Mouse (Mus musculus) cerebellum, adult 9-10 months (tissue): Measurements from ENCODE around the gene 9630041A04Rik.

Experiments
- DNase-seq: peaks from one replicate; pipeline ENCODE4 v3.0.0; 2022

9630041A04Rik gene

DNA sequence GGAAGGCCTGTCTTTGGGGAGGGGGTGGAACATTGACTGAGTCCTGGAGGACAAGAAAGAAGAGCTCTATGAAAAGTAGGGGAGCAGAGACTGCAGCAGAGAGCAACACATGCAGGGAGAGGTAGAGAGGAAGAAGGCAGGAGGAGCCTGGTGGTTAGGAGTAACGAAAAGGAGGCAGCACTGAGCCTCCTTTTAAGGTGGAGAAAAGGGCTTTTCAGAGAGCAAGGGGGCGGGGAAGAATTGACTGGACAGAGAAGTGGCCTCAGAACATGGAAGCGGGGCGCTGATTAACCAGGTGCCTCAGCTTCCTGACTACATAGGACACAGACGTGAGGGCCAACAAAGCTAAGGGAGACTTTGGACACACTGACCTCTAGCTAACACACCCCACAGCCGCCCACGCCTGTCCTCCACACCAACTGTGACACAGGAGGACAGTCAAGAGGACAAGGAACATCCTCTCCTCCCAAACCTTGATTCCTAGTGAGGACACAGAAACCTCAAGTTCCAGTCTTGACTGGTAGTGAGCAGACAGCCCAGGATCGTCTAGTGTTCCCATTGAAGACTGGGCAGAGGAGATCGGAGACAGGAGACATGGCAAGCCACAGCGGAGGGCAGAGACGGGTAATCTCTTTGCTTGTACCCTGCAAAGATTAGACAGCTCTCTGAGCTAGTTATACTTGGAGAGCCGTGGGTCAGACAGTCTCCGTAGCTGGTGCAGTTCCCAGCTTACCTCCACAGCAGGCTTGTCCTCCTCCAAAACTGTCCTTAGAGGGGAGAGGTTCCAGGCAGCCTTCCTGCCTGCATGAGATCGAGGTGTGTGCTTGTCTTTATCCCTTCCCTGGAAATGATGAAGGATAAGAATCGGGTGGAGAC, at the start of gene 9630041A04Rik:
Gene 9630041A04Rik (plus strand): TSS at position 246 of the 876 bp plus-strand sequence.
- DNase-seq = peak; percentile 22

- DNase-seq = no peak
Measured at GRCm38 (mm10) chr9:101823896-101824295, 37.7 kb upstream of the 9630041A04Rik start.

- DNase-seq = no peak
Measured at GRCm38 (mm10) chr9:101825626-101826025, 36.0 kb upstream of the 9630041A04Rik start.

DNA sequence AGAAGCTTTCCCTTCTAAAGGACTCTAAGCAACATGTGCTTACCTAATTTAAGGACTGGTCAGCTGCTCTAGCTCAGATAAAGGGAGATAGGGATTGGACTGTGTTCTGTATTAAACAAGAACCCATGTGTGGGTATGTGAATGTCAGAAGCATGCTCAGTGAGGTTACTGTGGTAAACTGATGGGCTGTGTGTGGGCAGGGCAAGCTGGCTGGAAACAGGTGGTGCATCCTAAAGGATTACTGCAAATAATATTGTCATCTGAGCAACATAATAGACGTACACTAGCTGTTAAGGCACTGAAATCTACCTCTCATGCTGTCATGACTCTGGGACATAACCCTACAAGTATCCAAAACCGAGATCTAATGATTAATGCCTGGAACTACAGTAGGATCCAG, 28.0 kb upstream of the 9630041A04Rik start:
- DNase-seq = no peak

DNA sequence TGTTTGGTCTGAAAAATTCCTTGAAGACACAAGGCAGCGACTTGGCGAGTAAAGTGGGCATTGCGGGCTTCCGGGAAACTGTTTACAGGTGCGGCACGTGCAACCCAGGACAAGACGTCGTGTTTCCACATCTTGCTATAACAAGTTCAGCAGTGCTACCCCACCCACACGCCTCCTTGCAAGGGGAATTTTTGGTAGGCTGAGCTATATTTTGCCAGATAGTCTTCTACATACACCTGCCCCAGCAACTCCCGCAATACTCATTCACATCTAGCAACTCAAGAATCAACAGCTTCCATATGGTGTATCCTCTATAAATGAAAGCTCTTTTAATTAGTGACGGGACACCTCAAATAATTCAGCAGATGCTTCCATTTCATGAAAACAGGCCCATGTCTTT, 20.5 kb upstream of the 9630041A04Rik start:
- no peak for DNase-seq

GRCm38 (mm10) chr9:101843893-101844292, 17.7 kb upstream of the 9630041A04Rik start:
- DNase-seq = no peak

GRCm38 (mm10) chr9:101845691-101846090, 15.9 kb upstream of the 9630041A04Rik start:
- DNase-seq = no peak

GRCm38 (mm10) chr9:101862481-101863065, 932 bp downstream of the 9630041A04Rik start:
- peak; percentile 92 for DNase-seq

GRCm38 (mm10) chr9:101863130-101863529, 1.5 kb downstream of the 9630041A04Rik start:
- no peak for DNase-seq

DNA sequence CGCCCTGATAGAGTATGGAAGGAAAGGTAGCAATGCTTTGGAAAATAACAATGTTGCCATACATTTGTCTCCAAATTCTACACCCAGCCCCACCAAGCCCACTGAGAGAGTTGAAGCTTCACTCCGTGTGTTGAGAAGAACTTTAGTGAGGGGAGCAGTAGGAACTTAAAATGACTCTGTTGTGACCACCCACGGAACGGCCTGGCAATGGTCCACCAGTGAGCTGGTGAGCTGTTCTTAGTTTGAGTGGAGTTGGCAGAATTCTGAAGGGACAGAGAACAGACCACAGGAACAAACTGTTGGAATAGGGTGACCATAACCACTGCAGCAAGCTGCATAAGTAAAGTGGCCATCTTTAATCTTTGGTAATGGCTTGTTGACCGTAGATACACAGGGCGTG, 7.0 kb downstream of the 9630041A04Rik start:
- DNase-seq = no peak

DNA sequence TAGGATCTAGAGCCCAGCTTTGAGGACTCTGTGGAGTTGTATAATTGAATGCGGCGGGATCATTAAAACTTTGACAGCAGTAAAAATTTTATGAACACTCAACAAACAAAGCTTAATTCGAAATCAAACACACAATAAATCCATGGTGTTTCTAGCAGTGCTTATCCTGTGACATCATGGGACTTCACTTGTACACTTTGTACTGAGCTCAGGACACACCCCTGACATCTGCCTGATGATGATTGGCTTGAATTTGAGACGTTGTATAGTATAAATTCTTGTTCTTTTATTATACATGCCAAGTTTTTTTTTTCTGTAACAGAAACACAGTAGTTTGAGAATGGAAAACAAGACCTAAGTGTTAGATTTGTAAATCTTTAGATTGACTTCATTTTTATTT, 8.4 kb downstream of the 9630041A04Rik start:
- no peak for DNase-seq

GRCm38 (mm10) chr9:101875306-101875705, 13.7 kb downstream of the 9630041A04Rik start:
- DNase-seq = no peak

- no peak for DNase-seq
Measured at GRCm38 (mm10) chr9:101877109-101877987, 15.7 kb downstream of the 9630041A04Rik start.

DNA sequence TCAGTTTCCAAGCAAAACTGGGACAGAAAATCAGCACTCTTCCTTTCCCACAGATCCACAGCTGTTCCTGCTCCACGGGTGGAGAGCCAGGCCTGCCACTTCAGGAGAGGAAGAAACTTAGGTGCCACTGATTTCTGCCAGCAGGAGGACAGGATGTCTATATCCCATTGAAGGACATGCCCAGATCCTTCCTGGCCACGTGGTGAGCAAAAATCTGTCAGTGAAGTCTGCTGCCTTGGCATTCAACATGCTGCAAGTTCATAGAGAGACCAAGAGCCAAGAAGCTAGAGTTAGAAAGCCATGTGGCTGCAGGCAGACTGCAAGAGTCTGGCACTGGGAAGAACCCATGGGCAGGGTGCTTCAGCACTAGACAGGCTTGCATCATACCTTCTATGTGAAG, 21.7 kb downstream of the 9630041A04Rik start:
- DNase-seq = peak; percentile 86

DNA sequence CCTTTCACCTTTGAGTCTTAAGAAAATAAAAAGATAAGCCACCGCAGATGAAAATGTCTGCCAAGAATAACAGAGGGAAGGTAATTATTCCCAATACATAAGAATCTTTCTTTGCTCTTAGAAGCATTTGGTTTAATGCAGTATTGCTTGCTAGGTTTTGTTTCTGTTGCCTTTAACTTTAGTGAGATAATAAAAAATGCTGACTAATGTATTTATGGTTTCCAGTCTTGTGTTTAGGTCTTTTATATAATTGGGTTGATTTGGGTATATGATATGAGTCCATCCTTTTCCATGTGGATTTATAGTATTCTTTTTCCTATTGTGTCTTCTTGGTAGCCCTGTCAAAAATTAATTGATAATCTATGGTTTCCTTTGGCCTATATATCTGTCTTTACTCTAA, 36.2 kb downstream of the 9630041A04Rik start:
- no peak for DNase-seq

DNA sequence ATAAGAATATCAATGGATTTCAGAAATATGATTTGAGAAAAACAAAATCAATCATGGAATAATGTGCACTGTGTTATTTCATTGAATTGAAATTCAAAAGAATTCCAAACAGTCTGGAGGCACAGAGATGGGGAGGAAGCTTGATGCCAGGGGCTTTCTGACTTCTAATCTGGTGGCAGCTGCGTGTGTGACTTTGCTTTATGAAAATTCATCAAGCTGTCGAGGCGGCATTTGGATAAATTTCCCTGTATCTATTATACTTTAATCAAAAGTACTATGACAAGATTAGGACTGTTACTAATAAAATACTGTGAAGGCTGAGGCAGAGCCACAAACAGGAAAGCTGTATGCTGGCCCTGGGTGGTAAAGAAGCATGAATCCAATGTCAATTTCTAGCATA, 41.8 kb downstream of the 9630041A04Rik start:
- DNase-seq = no peak

DNA sequence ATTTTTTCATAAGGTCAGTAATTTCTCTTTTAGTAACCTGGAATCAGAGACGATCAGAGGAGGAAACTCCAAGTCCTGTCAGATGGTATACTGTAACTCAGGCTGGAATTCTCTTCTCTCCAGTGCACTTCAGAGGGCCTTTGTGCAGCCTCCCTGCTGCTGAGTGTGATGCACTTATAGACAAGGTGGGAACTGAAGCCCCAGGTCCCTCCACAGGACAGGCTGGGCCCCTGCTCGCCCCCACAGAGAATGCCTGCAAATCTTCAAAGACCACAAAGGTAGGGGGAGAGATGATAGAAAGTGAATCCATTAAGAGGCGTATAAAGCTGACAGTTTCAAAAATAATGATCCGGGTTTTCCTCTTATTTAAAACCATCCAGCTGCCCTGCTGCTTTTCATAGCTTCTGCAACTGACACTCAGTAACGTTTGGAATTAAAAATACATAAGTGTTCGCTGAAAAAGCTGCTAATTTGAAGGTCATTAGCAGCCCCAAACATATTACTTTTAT, 46.2 kb downstream of the 9630041A04Rik start:
- DNase-seq = no peak

- no peak for DNase-seq
Measured at GRCm38 (mm10) chr9:101908849-101909248, 47.2 kb downstream of the 9630041A04Rik start.

- DNase-seq = no peak
Measured at GRCm38 (mm10) chr9:101909491-101909890, 47.9 kb downstream of the 9630041A04Rik start.

GRCm38 (mm10) chr9:101911176-101911866, 49.7 kb downstream of the 9630041A04Rik start:
- no peak for DNase-seq

GRCm38 (mm10) chr9:101915082-101915481, 53.4 kb downstream of the 9630041A04Rik start:
- no peak for DNase-seq

- DNase-seq = no peak
Measured at GRCm38 (mm10) chr9:101918771-101919170, 57.1 kb downstream of the 9630041A04Rik start.
